Mouse (Mus musculus): ENCODE measurements around the gene Mup3.
"Not testable (repeated sequence)": the region's sequence is repeated elsewhere in the genome, so short reads cannot be mapped to it uniquely, and the experiment has no call there.

Gene Mup3

GRCm38 (mm10) chr4:62087241-62087640 is at the start of gene Mup3:
TSS of gene Mup3 (minus strand) at chr4:62087342.
- DNase-seq: no peak

- DNase-seq: no peak
Observed at GRCm38 (mm10) chr4:62133706-62134105, 46.6 kb upstream of the Mup3 start.

- not testable (repeated sequence) for DNase-seq
Observed at GRCm38 (mm10) chr4:62103366-62103765, 16.2 kb upstream of the Mup3 start.

DNA sequence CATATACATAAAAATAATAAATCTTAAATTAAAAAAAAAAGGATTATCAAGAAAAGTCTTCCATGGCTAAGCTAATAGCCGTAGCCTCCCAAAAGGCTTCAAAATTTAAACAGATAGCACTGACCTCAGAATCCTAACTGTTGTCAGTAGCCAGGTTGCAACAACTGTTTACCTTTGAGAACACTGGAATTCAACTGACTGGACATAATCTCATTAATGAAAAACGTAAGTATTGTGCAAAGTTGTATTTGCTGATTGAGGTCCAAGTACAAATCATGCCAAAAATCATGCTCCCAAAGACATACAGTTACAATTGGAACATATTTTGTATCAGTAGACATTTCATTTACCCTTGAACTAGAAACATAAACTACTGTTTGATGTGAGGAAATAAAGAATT is 811 bp upstream of the Mup3 start:
- no peak for DNase-seq

DNA sequence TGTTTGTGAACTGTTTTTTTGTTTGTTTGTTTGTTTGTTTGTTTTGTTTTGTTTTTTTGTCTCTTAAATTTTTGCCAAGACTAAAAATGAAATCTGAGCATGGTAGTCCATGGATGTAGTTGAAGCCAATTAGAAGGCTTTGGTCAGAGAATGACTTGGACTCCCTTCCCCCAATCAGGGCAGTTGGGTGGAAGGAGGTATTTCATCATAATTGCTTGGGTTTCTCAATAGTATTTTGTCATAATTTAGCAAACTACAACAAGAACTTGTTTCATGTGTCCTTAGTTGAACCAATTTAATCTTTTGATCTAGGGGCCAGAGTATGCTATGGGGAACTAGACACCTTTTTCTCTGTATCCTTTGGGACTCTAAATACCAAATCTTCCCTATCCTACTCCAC is 4.4 kb downstream of the Mup3 start:
- DNase-seq: no peak

DNA sequence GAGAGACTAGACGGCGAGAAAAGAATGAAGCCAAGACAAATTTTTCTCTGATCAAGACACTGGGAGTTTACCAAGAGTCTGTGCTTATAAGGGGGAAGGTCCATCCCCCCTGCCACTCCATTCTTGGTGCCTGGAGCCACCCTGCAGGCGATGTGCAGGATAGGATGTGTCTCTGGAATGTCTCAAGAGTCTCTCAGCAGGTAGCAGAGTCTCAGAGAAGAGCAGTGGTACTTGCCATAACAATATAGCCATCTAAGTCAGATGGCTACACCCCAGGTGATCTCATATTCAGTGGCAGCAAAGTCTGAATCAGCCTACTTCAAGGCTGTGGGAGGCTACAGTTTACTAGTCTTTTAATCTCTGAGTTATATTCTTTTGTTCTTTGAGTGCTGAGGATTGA is 12.0 kb downstream of the Mup3 start:
- DNase-seq: no peak

DNA sequence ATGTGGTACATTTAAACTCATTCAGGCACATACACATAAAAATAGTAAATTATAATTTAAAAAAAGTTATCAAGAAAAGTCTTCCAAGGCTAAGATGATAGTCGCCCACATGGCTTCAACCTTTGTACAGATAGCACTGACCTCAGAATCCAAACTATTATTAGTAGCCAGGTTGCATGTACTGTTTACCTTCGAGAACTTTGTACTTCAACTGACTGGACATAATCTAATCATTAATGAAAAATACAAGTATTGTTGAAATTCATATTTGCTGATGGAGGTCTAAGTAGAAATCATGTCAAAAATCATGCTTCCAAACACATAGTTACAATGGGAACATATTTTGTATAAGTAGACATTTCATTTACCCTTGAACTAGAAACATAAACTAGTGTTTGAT is 32.4 kb downstream of the Mup3 start:
- DNase-seq: not testable (repeated sequence)

DNA sequence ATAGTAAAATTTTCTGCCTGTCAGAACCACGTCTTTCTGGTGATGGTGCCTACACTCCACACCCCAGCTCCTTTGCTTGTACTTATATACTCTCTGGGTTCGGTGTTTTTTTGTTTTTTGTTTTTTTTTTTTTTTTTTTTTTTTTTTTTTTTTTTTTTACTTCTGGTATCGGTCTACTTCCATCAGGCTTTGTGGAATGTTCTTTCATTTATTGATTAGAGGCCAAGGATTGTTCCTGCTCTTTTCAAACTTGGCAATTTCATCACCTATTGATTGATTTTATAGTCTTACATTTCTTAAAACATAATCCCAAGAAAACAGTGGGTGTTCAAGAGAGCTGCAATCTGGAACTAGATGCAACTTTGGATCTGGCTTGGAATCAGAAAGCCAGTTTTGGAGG is 33.1 kb downstream of the Mup3 start, which contains the start of gene Mup20:
TSS of gene Mup20 (minus strand) at position 101 of the 400 bp plus-strand sequence.
- not testable (repeated sequence) for DNase-seq
